Mouse (Mus musculus) ES-E14 (cell line): Measurements from ENCODE around the gene Slc25a22.

Experiments used
- CHD2 ChIP-seq: IDR thresholded peaks from 2 replicates; pipeline ENCODE4 v1.6.1; 2014; ENCODE audit warnings: mild to moderate bottlenecking, low read depth, low read length, inconsistent platforms
- HCFC1 ChIP-seq: IDR thresholded peaks from 2 replicates; pipeline ENCODE4 v1.6.1; 2012; ENCODE audit warnings: low read length, inconsistent platforms, borderline replicate concordance; ENCODE audit not compliant: insufficient read depth
- MAFK ChIP-seq: IDR thresholded peaks from 2 replicates; pipeline ENCODE4 v1.6.1; 2014; ENCODE audit warnings: mild to moderate bottlenecking, low read depth, low read length, inconsistent platforms; ENCODE audit not compliant: insufficient read depth
- ZNF384 ChIP-seq: IDR thresholded peaks from 2 replicates; pipeline ENCODE4 v1.6.1; 2012; ENCODE audit warnings: low read depth, low read length, inconsistent platforms

DNA sequence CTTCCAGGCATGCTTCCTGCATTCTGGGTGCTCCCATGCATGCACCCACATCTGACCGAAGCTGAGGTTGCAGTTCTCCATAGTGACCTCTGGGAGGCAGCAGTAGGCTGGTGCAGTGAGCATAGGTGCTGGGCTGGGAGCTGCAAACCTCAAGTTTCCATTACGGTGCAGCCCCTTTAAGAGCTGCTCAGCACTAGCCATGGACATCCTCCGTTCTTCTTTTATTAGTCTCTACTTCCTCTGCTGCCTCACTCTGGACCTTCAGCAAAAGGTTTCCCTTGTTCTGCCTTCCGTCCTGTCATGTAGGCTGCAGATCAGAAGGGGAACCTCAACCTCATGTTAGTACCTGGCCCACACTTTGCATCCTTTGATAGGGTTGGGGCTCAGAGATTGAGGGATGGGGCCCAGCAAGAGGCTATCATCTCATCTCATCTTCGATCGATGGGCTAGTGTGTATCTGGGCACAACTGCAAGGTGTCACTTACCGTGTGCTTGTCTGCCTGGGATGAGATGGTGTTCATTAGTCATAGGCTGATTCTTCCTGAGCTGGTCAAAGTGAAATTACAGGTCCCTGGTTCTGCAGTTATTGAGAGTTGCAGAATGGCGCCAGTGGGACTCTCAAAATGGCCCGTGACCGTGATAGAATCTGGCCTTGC lies 43.3 kb upstream of the Slc25a22 start:
- TF ChIP-seq ZNF384 (no peak), MAFK (peak; percentile 34; the same call in 1 of the 2 replicates), CHD2 (no peak), HCFC1 (no peak)
